Comparison of ENCODE assay signal across 11 mouse cellular contexts in genomic region chr1:133265114-133265766, GRCm38 (mm10). TPM values are rescaled to one million over a fixed set of nuclear protein-coding genes. Genes with fewer than 3 reads are reported as not detected.
DNase-seq lines count a peak whose midpoint lies in the region; ATAC-seq and TF ChIP-seq lines count a peak whose summit lies in the region.
"Had no signal": no experiment of that assay in that cellular context is flagged by ENCODE, and none has a peak within 500 bp of the region (broad histone marks: within the 10 kb centered on the region; RNA-seq: fewer than 3 reads in every experiment).

No protein-coding gene starts in this region.

- H3K4me1 ChIP-seq in lung, embryonic 14.5 days (ENCODE audit: insufficient read depth), result no peaks in the 10 kb centered on the region
- H3K4me1 ChIP-seq in kidney, embryonic 15.5 days, result peaks cover 34% of the 10 kb centered on the region
- peaks cover 50% of the 10 kb centered on the region for H3K4me1 ChIP-seq in hindbrain, embryonic 10.5 days (replicated peaks)

- peak; percentile 45; the same call in 1 of the 2 replicates for ATAC-seq in lung, embryonic 14.5 days (ENCODE audit: insufficient read depth)
- ATAC-seq in kidney, embryonic 15.5 days (replicated peaks; ENCODE audit: low FRiP score), result peak; percentile 73
- ATAC-seq in megakaryocyte progenitor cell, adult 5-6 weeks (replicated peaks; ENCODE audit: poor library complexity), result peak; percentile 26
- ATAC-seq: activated CD4-positive, CD25-positive, alpha-beta regulatory T cell, adult 4 months had no signal

- no peak overlapping the region for H3K4me3 ChIP-seq in lung, embryonic 14.5 days (ENCODE audit: low read depth, low read length)
- H3K4me3 ChIP-seq in kidney, embryonic 15.5 days (replicated peaks), result no peak overlapping the region
- no peak overlapping the region for H3K4me3 ChIP-seq in hindbrain, embryonic 10.5 days
- H3K4me3 ChIP-seq: heart, embryonic 12.5 days had no signal

- no peaks in the 10 kb centered on the region; the same call in 1 of the 2 replicates for H3K36me3 ChIP-seq in lung, embryonic 14.5 days (ENCODE audit: insufficient read depth)
- H3K36me3 ChIP-seq in kidney, embryonic 15.5 days, result 0 out of 2 replicates have a peak, but pooled peaks cover 4% of the 10 kb centered on the region
- H3K36me3 ChIP-seq in hindbrain, embryonic 10.5 days, result peaks cover 72% of the 10 kb centered on the region

- H3K27me3 ChIP-seq in lung, embryonic 14.5 days (ENCODE audit: insufficient read depth, low read length), result no peaks in the 10 kb centered on the region
- no peaks in the 10 kb centered on the region; the same call in 1 of the 2 replicates for H3K27me3 ChIP-seq in kidney, embryonic 15.5 days
- H3K27me3 ChIP-seq in hindbrain, embryonic 10.5 days (ENCODE audit: insufficient read depth, poor library complexity, severe bottlenecking), result no peaks in the 10 kb centered on the region; the same call in 1 of the 2 replicates
- H3K27me3 ChIP-seq: heart, embryonic 12.5 days had no signal

- peak; percentile 25 for TF ChIP-seq CTCF in lung, embryonic 14.5 days (IDR thresholded peaks at IDR 0.05; ENCODE audit: low read depth)

- no peak overlapping the region for H3K4me2 ChIP-seq in lung, embryonic 14.5 days
- no peak overlapping the region for H3K4me2 ChIP-seq in kidney, embryonic 15.5 days
- H3K4me2 ChIP-seq: heart, embryonic 12.5 days had no signal

- H3K27ac ChIP-seq in lung, embryonic 14.5 days (ENCODE audit: low read depth), result no peak overlapping the region
- H3K27ac ChIP-seq in kidney, embryonic 15.5 days, result peak overlapping the region; percentile 3; the same call in 1 of the 2 replicates
- H3K27ac ChIP-seq in hindbrain, embryonic 10.5 days, result no peak overlapping the region

- peak; percentile 37 for DNase-seq in lung, embryonic 14.5 days
- no peak for DNase-seq in lung, adult 18-20 months
- DNase-seq in ZHBTc4 (ENCODE audit: low read depth, low spot score), result peak; percentile 67
- DNase-seq in thymus, adult 18-20 months, result no peak
- DNase-seq in hindbrain, embryonic 10.5 days (ENCODE audit: low spot score), result no peak
- DNase-seq in ovary, postnatal 14 days (ENCODE audit: low spot score), result no peak

- 31% methylated on average over 11 of the region's 11 CpGs for WGBS in lung, embryonic 14.5 days
- WGBS in kidney, embryonic 15.5 days, result 42% methylated on average over 11 of the region's 11 CpGs
- WGBS in hindbrain, embryonic 10.5 days, result 62% methylated on average over 11 of the region's 11 CpGs

- no peaks in the 10 kb centered on the region for H3K9me3 ChIP-seq in lung, embryonic 14.5 days (ENCODE audit: low read depth, low read length)
- no peaks in the 10 kb centered on the region for H3K9me3 ChIP-seq in kidney, embryonic 15.5 days (replicated peaks)
- H3K9me3 ChIP-seq in hindbrain, embryonic 10.5 days, result no peaks in the 10 kb centered on the region
- H3K9me3 ChIP-seq: heart, embryonic 12.5 days had no signal

- H3K9ac ChIP-seq in lung, embryonic 14.5 days, result no peak overlapping the region
- no peak overlapping the region for H3K9ac ChIP-seq in kidney, embryonic 15.5 days
- H3K9ac ChIP-seq: heart, embryonic 12.5 days had no signal

RNA-seq across cellular contexts. Expression of gene Golt1a, which starts 44.4 kb away (rescaled TPM):
- 0.55 and 1.1 TPM in 2 replicates for polyA plus RNA-seq in lung, embryonic 14.5 days (2014; fragmentation: Nextera tagmentation; extraction: Ambion mirVana)
- polyA plus RNA-seq in kidney, embryonic 15.5 days (2015; fragmentation: Nextera tagmentation; extraction: Ambion mirVana), result 4.5 and 5.2 TPM in 2 replicates
- total RNA-seq in megakaryocyte progenitor cell, adult 5-6 weeks (2015), result not detected in 2 replicates
- not detected in 2 replicates for total RNA-seq in megakaryocyte progenitor cell, adult 5-6 weeks (2017)
- not detected in 2 replicates for polyA plus RNA-seq in hindbrain, embryonic 10.5 days (2016; fragmentation: Nextera tagmentation; extraction: Ambion mirVana)
- polyA plus RNA-seq: activated CD4-positive, CD25-positive, alpha-beta regulatory T cell, adult 4 months; heart, embryonic 12.5 days had no signal

RNA-seq across cellular contexts. Expression of gene Kiss1, which starts 56.4 kb away (rescaled TPM):
- 6.6 and 7.1 TPM in 2 replicates for polyA plus RNA-seq in lung, embryonic 14.5 days (2014; fragmentation: Nextera tagmentation; extraction: Ambion mirVana)
- not detected in 2 replicates for polyA plus RNA-seq in kidney, embryonic 15.5 days (2015; fragmentation: Nextera tagmentation; extraction: Ambion mirVana)
- not detected in 2 replicates for total RNA-seq in megakaryocyte progenitor cell, adult 5-6 weeks (2015)
- total RNA-seq in megakaryocyte progenitor cell, adult 5-6 weeks (2017), result not detected in 2 replicates
- polyA plus RNA-seq in hindbrain, embryonic 10.5 days (2016; fragmentation: Nextera tagmentation; extraction: Ambion mirVana), result not detected in 2 replicates
- total RNA-seq: left cerebral cortex, postnatal 10 days had no signal
- polyA plus RNA-seq: activated CD4-positive, CD25-positive, alpha-beta regulatory T cell, adult 4 months; heart, embryonic 12.5 days had no signal

Comparison
In these comparisons a context has a peak if more than half of its experiments do, and no peak if none do; other contexts are left out.
1. DNase-seq: peak in lung, embryonic 14.5 days (single experiment) and ZHBTc4 (single experiment); none in lung, adult 18-20 months (0 of 2), thymus, adult 18-20 months (0 of 2), hindbrain, embryonic 10.5 days (single experiment) and ovary, postnatal 14 days (single experiment).
2. Peak in every context shown above with its lines, with median percentiles within 50 percentile points of each other: ATAC-seq.